In genomic region chr11:22990393-22991126, GRCm38 (mm10) we compare ENCODE assay signal across 8 mouse cellular contexts. TPM values are rescaled to one million over a fixed set of nuclear protein-coding genes. Genes with fewer than 3 reads are reported as not detected.
A peak's percentile ranks its signal among the peaks of the same experiment; 100 is the strongest.
DNase-seq lines count a peak whose midpoint lies in the region; ATAC-seq and TF ChIP-seq lines count a peak whose summit lies in the region.

Gene Cct4 (plus strand): TSS chr11:22990519.

- H3K79me2 ChIP-seq in CH12.LX (replicated peaks; ENCODE audit: control insufficient read depth, extremely low read depth, insufficient read depth, poor library complexity, severe bottlenecking), result peaks cover 40% of the 10 kb centered on the region

- peak within 1 kb of the TSS; percentile 89 to 99 (median 97) for H3K4me3 ChIP-seq in CH12.LX (replicated peaks in 1 of 3; ENCODE audit: low read depth in 2 of 3, low read length in 2 of 3, poor library complexity in 1 of 3)
- peak within 1 kb of the TSS; percentile 94 for H3K4me3 ChIP-seq in forebrain, embryonic 12.5 days (replicated peaks)
- H3K4me3 ChIP-seq in heart, postnatal 0 days (ENCODE audit: low read depth, low read length), result peak within 1 kb of the TSS; percentile 83
- H3K4me3 ChIP-seq in liver, postnatal 0 days (ENCODE audit: low read depth, low read length), result peak within 1 kb of the TSS; percentile 66
- H3K4me3 ChIP-seq in neural tube, embryonic 14.5 days (ENCODE audit: low read depth, low read length), result peak within 1 kb of the TSS; percentile 91

- H3K4me2 ChIP-seq in CH12.LX (ENCODE audit: insufficient read depth, low read depth, poor library complexity, severe bottlenecking), result peak within 1 kb of the TSS; percentile 75
- H3K4me2 ChIP-seq in forebrain, embryonic 12.5 days, result peak within 1 kb of the TSS; percentile 94
- H3K4me2 ChIP-seq in heart, postnatal 0 days (ENCODE audit: low read depth, low read length), result peak within 1 kb of the TSS; percentile 81
- peak within 1 kb of the TSS; percentile 85 for H3K4me2 ChIP-seq in liver, postnatal 0 days (ENCODE audit: low read depth, low read length)
- H3K4me2 ChIP-seq in neural tube, embryonic 14.5 days (ENCODE audit: low read depth, low read length), result peak within 1 kb of the TSS; percentile 83

- in situ Hi-C loops in CH12.LX (cut with MboI; ENCODE audit: low pct_ligation_motif_present, low pct_unique_long_range_greater_than_20kb, low sequenced_read_pairs), result no loop called here

- H3K9ac ChIP-seq in CH12.LX (ENCODE audit: insufficient read depth, low read depth), result peak within 1 kb of the TSS; percentile 88
- peak within 1 kb of the TSS; percentile 91 for H3K9ac ChIP-seq in forebrain, embryonic 12.5 days
- peak within 1 kb of the TSS; percentile 93 for H3K9ac ChIP-seq in heart, postnatal 0 days (replicated peaks; ENCODE audit: low read depth, low read length)
- peak within 1 kb of the TSS; percentile 72 for H3K9ac ChIP-seq in liver, postnatal 0 days (replicated peaks)
- H3K9ac ChIP-seq in neural tube, embryonic 14.5 days (replicated peaks; ENCODE audit: low read depth, low read length), result peak within 1 kb of the TSS; percentile 90

- WGBS in forebrain, embryonic 12.5 days, result under 1% methylated on average over 66 of the region's 66 CpGs
- under 1% methylated on average over 63 of the region's 66 CpGs for WGBS in heart, postnatal 0 days
- under 1% methylated on average over 66 of the region's 66 CpGs for WGBS in large intestine, adult 2 months
- WGBS in liver, postnatal 0 days (ENCODE audit: insufficient replicate concordance), result under 1% methylated on average over 64 of the region's 66 CpGs
- WGBS in neural tube, embryonic 14.5 days, result under 1% methylated on average over 66 of the region's 66 CpGs

- H3K27ac ChIP-seq in CH12.LX (ENCODE audit: insufficient read depth, low read depth), result peak within 1 kb of the TSS; percentile 63
- H3K27ac ChIP-seq in forebrain, embryonic 12.5 days, result peak within 1 kb of the TSS; percentile 94
- peak within 1 kb of the TSS; percentile 92 for H3K27ac ChIP-seq in heart, postnatal 0 days (ENCODE audit: low read depth)
- peak within 1 kb of the TSS; percentile 85 for H3K27ac ChIP-seq in liver, postnatal 0 days (ENCODE audit: low read depth)
- peak within 1 kb of the TSS; percentile 92 for H3K27ac ChIP-seq in neural tube, embryonic 14.5 days (ENCODE audit: low read depth, low read length)

- no peak for TF ChIP-seq EP300 in CH12.LX (IDR thresholded peaks at IDR 0.05; ENCODE audit: low read length)
- no peak; the same call in none of the 2 replicates for TF ChIP-seq EP300 in heart, postnatal 0 days (IDR thresholded peaks at IDR 0.05; ENCODE audit: low read depth)
- TF ChIP-seq EP300 in liver, postnatal 0 days (IDR thresholded peaks at IDR 0.05; ENCODE audit: low read depth), result no peak

- dilution Hi-C loops in CH12.LX (cut with MboI; ENCODE audit: extremely low pct_ligation_motif_present, extremely low pct_unique_long_range_greater_than_20kb, low sequenced_read_pairs), result no loop called here

- H3K36me3 ChIP-seq in CH12.LX (replicated peaks in 1 of 2; ENCODE audit: control insufficient read depth in 1 of 2, insufficient read depth in 1 of 2, low read length in 1 of 2), result peaks cover 17 to 38% of the 10 kb centered on the region in 2 experiments
- H3K36me3 ChIP-seq in forebrain, embryonic 12.5 days (replicated peaks), result peaks cover 20% of the 10 kb centered on the region
- H3K36me3 ChIP-seq in heart, postnatal 0 days (replicated peaks; ENCODE audit: control insufficient read depth, insufficient read depth, low read length), result peaks cover 23% of the 10 kb centered on the region
- H3K36me3 ChIP-seq in liver, postnatal 0 days (replicated peaks; ENCODE audit: insufficient read depth, low read length), result peaks cover 18% of the 10 kb centered on the region
- peaks cover 17% of the 10 kb centered on the region for H3K36me3 ChIP-seq in neural tube, embryonic 14.5 days (ENCODE audit: control insufficient read depth, insufficient read depth, low read length)

- peak; percentile 99 for ATAC-seq in forebrain, embryonic 12.5 days (ENCODE audit: low FRiP score)
- peak; percentile 98 for ATAC-seq in heart, postnatal 0 days (ENCODE audit: insufficient read depth, low read depth)
- peak; percentile 99 for ATAC-seq in liver, postnatal 0 days
- ATAC-seq in neural tube, embryonic 14.5 days (ENCODE audit: low read depth), result peak; percentile 99

- TF ChIP-seq RAD21 in CH12.LX (IDR thresholded peaks at IDR 0.05; ENCODE audit: low read depth, low read length), result no peak

- peaks cover 0 to 39% of the 10 kb centered on the region in 2 experiments; a peak in 2 of 4 replicates for H3K4me1 ChIP-seq in CH12.LX (ENCODE audit: control insufficient read depth in 1 of 2, insufficient read depth in 2 of 2)
- H3K4me1 ChIP-seq in forebrain, embryonic 12.5 days, result peaks cover 11% of the 10 kb centered on the region
- H3K4me1 ChIP-seq in heart, postnatal 0 days (ENCODE audit: control insufficient read depth, insufficient read depth), result peaks cover 13% of the 10 kb centered on the region
- H3K4me1 ChIP-seq in liver, postnatal 0 days (ENCODE audit: insufficient read depth), result peaks cover 13% of the 10 kb centered on the region
- peaks cover 11% of the 10 kb centered on the region for H3K4me1 ChIP-seq in neural tube, embryonic 14.5 days (ENCODE audit: control insufficient read depth, insufficient read depth, low read length)

- H3K27me3 ChIP-seq in CH12.LX (replicated peaks), result no peaks in the 10 kb centered on the region
- no peaks in the 10 kb centered on the region for H3K27me3 ChIP-seq in forebrain, embryonic 12.5 days
- no peaks in the 10 kb centered on the region for H3K27me3 ChIP-seq in heart, postnatal 0 days (ENCODE audit: control insufficient read depth, insufficient read depth, low read length)
- no peaks in the 10 kb centered on the region for H3K27me3 ChIP-seq in liver, postnatal 0 days (ENCODE audit: insufficient read depth, low read length)
- peaks cover 3% of the 10 kb centered on the region; the same call in 1 of the 2 replicates for H3K27me3 ChIP-seq in neural tube, embryonic 14.5 days (ENCODE audit: control insufficient read depth, insufficient read depth, low read length)

- no peak for TF ChIP-seq CTCF in CH12.LX (conservative IDR thresholded peaks at IDR 0.05 in 1 of 2, IDR thresholded peaks at IDR 0.05 in 1 of 2; ENCODE audit: low read depth in 2 of 2, low read length in 2 of 2)
- TF ChIP-seq CTCF in heart, postnatal 0 days (IDR thresholded peaks at IDR 0.05; ENCODE audit: low read depth), result no peak
- TF ChIP-seq CTCF in liver, postnatal 0 days (IDR thresholded peaks at IDR 0.05; ENCODE audit: low read depth), result no peak

- DNase-seq in CH12.LX (ENCODE audit: extremely low read depth), result peak; percentile 94
- DNase-seq in c-Kit-positive CD71-positive TER-119-negative erythroid progenitor cells, embryonic 14.5 days (ENCODE audit: low read depth), result peak; percentile 75
- DNase-seq in heart, postnatal 0 days (ENCODE audit: low spot score), result peak; percentile 92
- no peak for DNase-seq in large intestine, adult 2 months (ENCODE audit: low read depth, low spot score)
- peak; percentile 95 for DNase-seq in liver, postnatal 0 days
- DNase-seq in testis, postnatal 10 days (ENCODE audit: low spot score), result peak; percentile 94

- no peaks in the 10 kb centered on the region for H3K9me3 ChIP-seq in CH12.LX (replicated peaks; ENCODE audit: low read length)
- H3K9me3 ChIP-seq in forebrain, embryonic 12.5 days, result no peaks in the 10 kb centered on the region
- H3K9me3 ChIP-seq in heart, postnatal 0 days (replicated peaks; ENCODE audit: control insufficient read depth, low read length), result no peaks in the 10 kb centered on the region
- H3K9me3 ChIP-seq in liver, postnatal 0 days (ENCODE audit: low read length), result no peaks in the 10 kb centered on the region
- no peaks in the 10 kb centered on the region for H3K9me3 ChIP-seq in neural tube, embryonic 14.5 days (ENCODE audit: control insufficient read depth, low read length)

- peak; percentile 98 for TF ChIP-seq POLR2A in CH12.LX (IDR thresholded peaks at IDR 0.05; ENCODE audit: low read depth, low read length)

TF ChIP-seq in CH12.LX, 34 proteins besides CTCF, POLR2A, EP300 and RAD21 (continues in another document):
- TF ChIP-seq JUN (IDR thresholded peaks at IDR 0.05; ENCODE audit: insufficient read depth, low read depth, low read length) (0 out of 2 replicates have a peak, but pooled peaks have one; percentile 2), MEF2A (IDR thresholded peaks at IDR 0.05; ENCODE audit: borderline replicate concordance, low read depth, low read length) (peak; percentile 78), RCOR1 (conservative IDR thresholded peaks at IDR 0.05; ENCODE audit: low read depth, low read length) (peak; percentile 25; the same call in 1 of the 2 replicates), PAX5 (IDR thresholded peaks at IDR 0.05; ENCODE audit: low read length) (no peak), SMC3 (IDR thresholded peaks at IDR 0.05; ENCODE audit: low read depth, low read length) (no peak), HCFC1 (IDR thresholded peaks at IDR 0.05; ENCODE audit: low read depth, low read length) (peak; percentile 98), TCF12 (IDR thresholded peaks at IDR 0.05; ENCODE audit: low read depth, low read length) (peak; percentile 98), E2F4 (IDR thresholded peaks at IDR 0.05; ENCODE audit: insufficient replicate concordance, low read depth, low read length) (peak; percentile 20; the same call in 1 of the 2 replicates), IRF4 (IDR thresholded peaks at IDR 0.05; ENCODE audit: low read depth, low read length) (no peak), GABPA (IDR thresholded peaks at IDR 0.05; ENCODE audit: insufficient replicate concordance, low read depth, low read length) (peak; percentile 48; the same call in 1 of the 2 replicates), BHLHE40 (IDR thresholded peaks at IDR 0.05; ENCODE audit: low read depth, low read length) (0 out of 2 replicates have a peak, but pooled peaks have one; percentile 4), UBTF (IDR thresholded peaks at IDR 0.05; ENCODE audit: low read depth, low read length) (peak; percentile 90), CHD1 (IDR thresholded peaks at IDR 0.05; ENCODE audit: low read depth, low read length) (no peak; the same call in 1 of the 2 replicates), NELFE (IDR thresholded peaks at IDR 0.05; ENCODE audit: low read depth, low read length) (peak; percentile 99), SIN3A (IDR thresholded peaks at IDR 0.05; ENCODE audit: low read length) (peak; percentile 99)

RNA-seq across cellular contexts. Expression of gene Cct4, which starts in this region (rescaled TPM):
- total RNA-seq in CH12.LX (2012; rRNA removed) (475 and 482 TPM in 2 replicates), CH12.LX (2014; rRNA removed) (874 and 992 TPM in 2 replicates)
- polyA plus RNA-seq in CH12.LX (2012; ENCODE audit: insufficient read length, low read depth), result 512 and 569 TPM in 2 replicates
- polyA plus RNA-seq in forebrain, embryonic 12.5 days (2016; fragmentation: Nextera tagmentation; extraction: Ambion mirVana), result 352 and 361 TPM in 2 replicates
- 135 and 153 TPM in 2 replicates for total RNA-seq in heart, postnatal 0 days (2014; rRNA removed; ENCODE audit: low replicate concordance)
- polyA plus RNA-seq in heart, postnatal 0 days (2015; fragmentation: Nextera tagmentation; extraction: Ambion mirVana), result 154 and 160 TPM in 2 replicates
- polyA plus RNA-seq in large intestine, adult 2 months (2012; rRNA removed), result 111 and 154 TPM in 2 replicates
- polyA plus RNA-seq in liver, postnatal 0 days (2015; fragmentation: Nextera tagmentation; extraction: Ambion mirVana), result 84.3 and 86.6 TPM in 2 replicates
- 291 and 314 TPM in 2 replicates for polyA plus RNA-seq in neural tube, embryonic 14.5 days (2014; fragmentation: Nextera tagmentation; extraction: Ambion mirVana)
